Mouse (Mus musculus): Measurements from ENCODE around the gene Lats2. TPM values are rescaled to one million over a fixed set of nuclear protein-coding genes. Genes with fewer than 3 reads are reported as not detected.

Lats2 gene
- polyA plus RNA-seq, 1 experiment from 2014 or later: 6.6 TPM

DNA sequence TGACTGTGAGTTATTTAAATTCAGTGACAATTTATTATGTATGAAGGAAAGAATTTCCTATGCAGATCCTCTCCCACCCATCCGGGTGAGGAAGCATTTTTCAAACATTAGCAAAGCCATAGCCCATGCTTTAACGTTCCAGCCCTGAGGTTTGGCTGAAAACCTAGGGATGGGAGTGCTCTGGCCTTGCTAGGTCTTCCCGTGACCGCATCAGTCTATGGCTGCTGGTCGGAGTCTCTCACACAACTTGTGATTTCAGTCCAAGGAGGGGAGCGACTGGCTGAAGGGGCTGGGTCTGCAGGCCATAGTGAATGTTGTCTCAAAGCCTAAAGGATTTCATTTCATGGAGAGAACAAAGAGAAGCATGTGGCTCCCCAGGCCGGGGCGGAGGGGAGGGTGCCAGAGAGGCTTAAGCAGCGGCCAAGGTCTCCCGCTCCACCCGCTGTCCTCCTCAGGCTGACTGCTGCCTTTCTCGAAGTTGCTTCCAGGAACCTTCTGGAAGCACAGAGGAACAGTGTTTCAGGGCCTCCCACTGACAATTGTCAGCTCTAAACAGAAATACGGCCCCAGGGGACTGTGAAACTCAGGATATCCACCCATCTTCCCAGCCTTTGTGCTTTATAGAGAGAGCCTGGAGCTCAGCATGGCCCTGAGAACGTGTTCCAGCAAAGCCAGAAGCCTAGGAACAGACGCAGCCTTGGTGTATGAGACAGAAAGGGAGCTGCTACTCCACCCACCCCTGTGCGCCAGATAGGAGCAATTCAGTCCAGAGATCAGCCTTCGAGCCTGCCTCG, 50.9 kb downstream of the Lats2 start:
- Histone ChIP-seq H3K36me3 (peaks cover 4% of the 10 kb centered on the region; the same call in 1 of the 2 replicates), H3K4me1 (peaks cover 29% of the 10 kb centered on the region), H3K27ac (no peak overlapping the region), H3K9ac (no peak overlapping the region), H3K4me3 (no peak overlapping the region), H3K9me3 (replicated peaks) (no peaks in the 10 kb centered on the region), H3K27me3 (replicated peaks) (no peaks in the 10 kb centered on the region), H3K4me2 (no peak overlapping the region)
- ATAC-seq: peak; percentile 58; the same call in 1 of the 2 replicates
- 65% methylated on average over 18 of the region's 18 CpGs for WGBS (ENCODE audit: insufficient replicate concordance)

GRCm38 (mm10) chr14:57706760-57707099, 51.5 kb downstream of the Lats2 start:
- peaks cover 28% of the 10 kb centered on the region for H3K4me1 ChIP-seq
- no peak for ATAC-seq
- H3K27ac ChIP-seq: no peak overlapping the region
- H3K9me3 ChIP-seq (replicated peaks): no peaks in the 10 kb centered on the region
- peaks cover 7% of the 10 kb centered on the region; the same call in 1 of the 2 replicates for H3K36me3 ChIP-seq
- no peaks in the 10 kb centered on the region for H3K27me3 ChIP-seq (replicated peaks)
- no peak overlapping the region for H3K4me2 ChIP-seq
- H3K4me3 ChIP-seq: no peak overlapping the region
- WGBS (ENCODE audit: insufficient replicate concordance): 73% methylated on average over 4 of the region's 4 CpGs
- no peak overlapping the region for H3K9ac ChIP-seq

DNA sequence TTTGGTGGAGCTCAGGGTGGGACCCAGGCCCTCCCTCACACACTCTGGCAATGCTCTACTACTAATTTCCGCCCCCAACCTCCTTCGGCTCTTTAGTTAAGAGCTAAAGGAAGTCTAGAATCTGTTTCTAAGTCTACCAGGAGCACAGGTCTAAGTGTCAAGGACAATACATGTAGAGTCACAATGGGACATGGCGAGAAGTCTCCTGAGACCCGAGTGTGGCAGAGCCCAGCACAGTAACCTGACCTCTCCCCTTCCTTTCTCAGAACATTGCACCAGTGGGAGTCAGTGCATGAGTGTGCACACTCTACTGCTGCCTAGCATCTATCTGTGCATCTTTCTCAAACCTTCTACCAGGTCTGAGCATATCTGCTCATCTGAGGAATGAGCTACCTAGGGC, 52.4 kb downstream of the Lats2 start:
- H3K9me3 ChIP-seq (replicated peaks): no peaks in the 10 kb centered on the region
- no peaks in the 10 kb centered on the region for H3K27me3 ChIP-seq (replicated peaks)
- peaks cover 7% of the 10 kb centered on the region; the same call in 1 of the 2 replicates for H3K36me3 ChIP-seq
- no peak overlapping the region for H3K9ac ChIP-seq
- no peak overlapping the region for H3K27ac ChIP-seq
- H3K4me1 ChIP-seq: peaks cover 23% of the 10 kb centered on the region
- H3K4me2 ChIP-seq: no peak overlapping the region
- 80% methylated on average over 4 of the region's 4 CpGs for WGBS (ENCODE audit: insufficient replicate concordance)
- H3K4me3 ChIP-seq: no peak overlapping the region
- no peak for ATAC-seq

DNA sequence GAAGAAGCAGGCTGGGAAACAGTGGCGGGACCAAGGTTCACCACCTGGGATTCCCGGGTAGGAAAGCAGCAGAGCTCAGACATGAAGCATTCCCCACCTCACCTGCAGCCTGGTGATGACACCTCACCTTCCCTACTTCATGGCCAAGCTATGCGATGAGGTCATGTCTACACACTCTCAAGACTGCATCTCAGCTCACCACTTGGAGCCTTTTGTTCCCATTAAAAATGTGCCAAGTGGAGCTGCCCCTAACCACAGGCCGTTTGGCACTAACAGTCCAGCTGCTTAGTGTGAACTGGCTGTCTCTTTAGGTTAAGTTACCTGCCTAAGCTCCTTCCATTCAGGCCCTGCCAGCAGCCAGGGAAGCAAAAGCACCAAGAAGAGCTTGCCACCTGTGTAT, 53.1 kb downstream of the Lats2 start:
- peaks cover 12% of the 10 kb centered on the region for H3K36me3 ChIP-seq
- H3K27me3 ChIP-seq (replicated peaks): no peaks in the 10 kb centered on the region
- peaks cover 16% of the 10 kb centered on the region for H3K4me1 ChIP-seq
- H3K4me2 ChIP-seq: no peak overlapping the region
- H3K9ac ChIP-seq: no peak overlapping the region
- H3K9me3 ChIP-seq (replicated peaks): no peaks in the 10 kb centered on the region
- no peak for ATAC-seq
- 78% methylated on average over 4 of the region's 4 CpGs for WGBS (ENCODE audit: insufficient replicate concordance)
- H3K4me3 ChIP-seq: no peak overlapping the region
- H3K27ac ChIP-seq: no peak overlapping the region

DNA sequence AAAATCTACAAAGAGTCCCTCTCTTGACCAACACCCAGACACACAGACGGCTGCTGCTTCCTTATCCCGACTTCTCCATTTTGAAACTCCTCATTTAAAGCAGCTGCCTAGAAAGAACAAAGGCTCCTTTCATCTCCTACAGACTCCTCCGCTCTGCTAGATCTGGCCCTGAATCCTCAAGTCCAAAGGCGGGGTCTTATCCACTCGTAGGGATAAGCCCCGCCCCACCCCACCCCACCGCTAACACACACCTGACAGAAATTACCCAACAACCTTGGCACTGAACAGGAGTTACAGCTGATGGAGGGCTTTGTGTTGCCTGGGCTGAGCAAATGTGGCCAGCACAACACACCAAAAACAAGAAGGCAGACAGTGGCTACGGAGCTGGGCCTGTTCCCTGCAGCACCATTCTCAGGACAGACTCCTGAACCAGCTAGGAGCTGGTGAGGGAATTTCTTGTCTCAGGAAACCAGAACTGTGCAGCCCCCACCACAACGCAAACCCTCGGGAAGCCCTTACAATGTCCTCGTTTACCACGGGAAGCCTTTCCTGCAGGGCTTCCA, 56.2 kb downstream of the Lats2 start:
- H3K4me1 ChIP-seq: peaks cover 5% of the 10 kb centered on the region; the same call in 1 of the 2 replicates
- peaks cover 33% of the 10 kb centered on the region for H3K36me3 ChIP-seq
- no peak overlapping the region for H3K27ac ChIP-seq
- 67% methylated on average over 12 of the region's 12 CpGs for WGBS (ENCODE audit: insufficient replicate concordance)
- H3K4me3 ChIP-seq: no peak overlapping the region
- no peak overlapping the region for H3K9ac ChIP-seq
- ATAC-seq: no peak
- H3K4me2 ChIP-seq: no peak overlapping the region
- H3K27me3 ChIP-seq (replicated peaks): no peaks in the 10 kb centered on the region
- no peaks in the 10 kb centered on the region for H3K9me3 ChIP-seq (replicated peaks)

GRCm38 (mm10) chr14:57699461-57699970, 58.7 kb downstream of the Lats2 start:
- Histone ChIP-seq H3K36me3 (peaks cover 51% of the 10 kb centered on the region), H3K4me1 (peaks cover 5% of the 10 kb centered on the region; the same call in 1 of the 2 replicates), H3K4me3 (no peak overlapping the region), H3K27ac (no peak overlapping the region), H3K9me3 (replicated peaks) (no peaks in the 10 kb centered on the region), H3K27me3 (replicated peaks) (no peaks in the 10 kb centered on the region), H3K9ac (no peak overlapping the region), H3K4me2 (no peak overlapping the region)
- WGBS (ENCODE audit: insufficient replicate concordance): 90% methylated on average over 33 of the region's 33 CpGs
- ATAC-seq: no peak

- Histone ChIP-seq H3K36me3 (peaks cover 56% of the 10 kb centered on the region), H3K27ac (no peak overlapping the region), H3K4me1 (peaks cover 5% of the 10 kb centered on the region; the same call in 1 of the 2 replicates), H3K9ac (no peak overlapping the region), H3K27me3 (replicated peaks) (no peaks in the 10 kb centered on the region), H3K4me2 (no peak overlapping the region), H3K9me3 (replicated peaks) (no peaks in the 10 kb centered on the region), H3K4me3 (no peak overlapping the region)
- 78% methylated on average over 10 of the region's 10 CpGs for WGBS (ENCODE audit: insufficient replicate concordance)
- no peak for ATAC-seq
Observed at GRCm38 (mm10) chr14:57699016-57699415, 59.2 kb downstream of the Lats2 start.

- no peak overlapping the region for H3K9ac ChIP-seq
- H3K4me2 ChIP-seq: no peak overlapping the region
- WGBS (ENCODE audit: insufficient replicate concordance): 94% methylated on average over 15 of the region's 15 CpGs
- H3K27me3 ChIP-seq (replicated peaks): no peaks in the 10 kb centered on the region
- peaks cover 68% of the 10 kb centered on the region for H3K36me3 ChIP-seq
- no peak overlapping the region for H3K4me3 ChIP-seq
- H3K4me1 ChIP-seq: peaks cover 18% of the 10 kb centered on the region
- H3K9me3 ChIP-seq (replicated peaks): no peaks in the 10 kb centered on the region; the same call in 1 of the 2 replicates
- H3K27ac ChIP-seq: no peak overlapping the region
- no peak for ATAC-seq
Observed at GRCm38 (mm10) chr14:57696066-57696465, 62.1 kb downstream of the Lats2 start.

GRCm38 (mm10) chr14:57695550-57695949, 62.6 kb downstream of the Lats2 start:
- Histone ChIP-seq H3K27me3 (replicated peaks) (no peaks in the 10 kb centered on the region), H3K9ac (no peak overlapping the region), H3K4me3 (no peak overlapping the region), H3K36me3 (peaks cover 73% of the 10 kb centered on the region), H3K9me3 (replicated peaks) (no peaks in the 10 kb centered on the region; the same call in 1 of the 2 replicates), H3K4me2 (no peak overlapping the region), H3K27ac (no peak overlapping the region), H3K4me1 (peaks cover 22% of the 10 kb centered on the region)
- WGBS (ENCODE audit: insufficient replicate concordance): 82% methylated on average over 8 of the region's 8 CpGs
- no peak for ATAC-seq

DNA sequence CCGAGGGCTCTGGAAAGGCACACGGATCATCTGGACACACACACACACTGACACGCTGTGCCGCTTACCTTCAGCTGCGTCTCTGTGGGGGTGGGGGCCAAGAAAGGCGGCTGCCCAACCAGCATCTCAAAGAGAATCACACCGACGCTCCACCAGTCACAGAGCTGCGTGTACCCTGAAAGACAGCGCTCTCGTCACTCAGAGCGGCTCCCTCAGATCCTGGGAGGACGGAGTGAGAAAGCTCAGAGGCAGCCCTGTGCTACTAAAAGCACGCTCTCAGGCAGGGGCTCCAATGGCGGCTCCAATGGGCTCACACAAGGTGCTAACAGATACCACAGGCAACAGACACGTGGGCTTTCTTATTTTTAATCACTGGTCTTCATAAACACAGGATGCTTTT, 63.9 kb downstream of the Lats2 start:
- no peak overlapping the region for H3K9ac ChIP-seq
- H3K4me2 ChIP-seq: no peak overlapping the region
- ATAC-seq: no peak
- peaks cover 60% of the 10 kb centered on the region for H3K36me3 ChIP-seq
- peaks cover 33% of the 10 kb centered on the region for H3K4me1 ChIP-seq
- H3K27me3 ChIP-seq (replicated peaks): no peaks in the 10 kb centered on the region
- no peak overlapping the region for H3K4me3 ChIP-seq
- H3K27ac ChIP-seq: no peak overlapping the region
- 86% methylated on average over 16 of the region's 16 CpGs for WGBS (ENCODE audit: insufficient replicate concordance)
- H3K9me3 ChIP-seq (replicated peaks): no peaks in the 10 kb centered on the region; the same call in 1 of the 2 replicates

GRCm38 (mm10) chr14:57692517-57693130, 65.6 kb downstream of the Lats2 start:
- H3K4me3 ChIP-seq: peak overlapping the region; percentile 22
- H3K27me3 ChIP-seq (replicated peaks): no peaks in the 10 kb centered on the region
- peak overlapping the region; percentile 70 for H3K4me2 ChIP-seq
- peaks cover 50% of the 10 kb centered on the region for H3K36me3 ChIP-seq
- peak overlapping the region; percentile 94 for H3K27ac ChIP-seq
- no peaks in the 10 kb centered on the region; the same call in 1 of the 2 replicates for H3K9me3 ChIP-seq (replicated peaks)
- 23% methylated on average over 17 of the region's 17 CpGs for WGBS (ENCODE audit: insufficient replicate concordance)
- H3K9ac ChIP-seq: peak overlapping the region; percentile 40
- peaks cover 37% of the 10 kb centered on the region for H3K4me1 ChIP-seq
- peak; percentile 96 for ATAC-seq

- Histone ChIP-seq H3K9ac (no peak overlapping the region), H3K4me2 (no peak overlapping the region), H3K27ac (peak overlapping the region; percentile 94; the same call in 1 of the 2 replicates), H3K36me3 (peaks cover 40% of the 10 kb centered on the region), H3K4me3 (no peak overlapping the region), H3K4me1 (peaks cover 37% of the 10 kb centered on the region), H3K9me3 (replicated peaks) (no peaks in the 10 kb centered on the region; the same call in 1 of the 2 replicates), H3K27me3 (replicated peaks) (no peaks in the 10 kb centered on the region)
- 93% methylated on average over 24 of the region's 24 CpGs for WGBS (ENCODE audit: insufficient replicate concordance)
- ATAC-seq: no peak
Observed at GRCm38 (mm10) chr14:57691316-57691715, 66.9 kb downstream of the Lats2 start.
